12 mouse cellular contexts compared by ENCODE assay signal in the genomic region with DNA sequence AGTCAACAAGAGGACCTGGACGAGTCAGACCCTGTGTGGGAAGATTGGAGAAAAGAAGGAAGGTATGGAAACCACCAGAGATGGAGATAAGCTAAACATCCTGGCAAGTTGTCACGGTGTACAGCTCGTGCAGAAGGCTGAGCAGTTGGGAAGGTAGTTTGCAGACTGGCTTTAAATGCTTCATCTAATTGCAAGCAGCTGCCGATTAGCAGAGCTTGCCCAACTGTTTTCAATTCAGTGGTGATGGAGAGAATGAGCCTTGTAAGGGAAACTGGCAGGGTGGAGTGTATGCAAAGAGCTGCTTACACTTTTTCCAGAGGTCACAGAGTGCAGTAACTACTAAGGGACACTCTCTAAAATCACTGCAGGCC.
DNase-seq lines count a peak whose midpoint lies in the region; ATAC-seq and TF ChIP-seq lines count a peak whose summit lies in the region.
"Had no signal": no experiment of that assay in that cellular context is flagged by ENCODE, and none has a peak within 500 bp of the region (broad histone marks: within the 10 kb centered on the region; RNA-seq: fewer than 3 reads in every experiment).

No protein-coding gene starts in this region.

- H3K9me3 ChIP-seq in midbrain, embryonic 10.5 days (replicated peaks): no peaks in the 10 kb centered on the region
- no peaks in the 10 kb centered on the region for H3K9me3 ChIP-seq in midbrain, embryonic 15.5 days
- no peaks in the 10 kb centered on the region for H3K9me3 ChIP-seq in hindbrain, postnatal 0 days (ENCODE audit: low read length)
- H3K9me3 ChIP-seq in neural tube, embryonic 12.5 days: no peaks in the 10 kb centered on the region
- H3K9me3 ChIP-seq: lung, embryonic 15.5 days had no signal

- no peak overlapping the region for H3K9ac ChIP-seq in midbrain, embryonic 15.5 days
- no peak overlapping the region for H3K9ac ChIP-seq in hindbrain, postnatal 0 days (replicated peaks; ENCODE audit: low read length)
- H3K9ac ChIP-seq in neural tube, embryonic 12.5 days: no peak overlapping the region
- H3K9ac ChIP-seq: lung, embryonic 15.5 days had no signal

- no peaks in the 10 kb centered on the region for H3K27me3 ChIP-seq in midbrain, embryonic 10.5 days (ENCODE audit: low read depth, poor library complexity, severe bottlenecking)
- H3K27me3 ChIP-seq in midbrain, embryonic 15.5 days (replicated peaks): no peaks in the 10 kb centered on the region
- H3K27me3 ChIP-seq in hindbrain, postnatal 0 days (ENCODE audit: insufficient read depth, low read length): no peaks in the 10 kb centered on the region
- no peaks in the 10 kb centered on the region for H3K27me3 ChIP-seq in neural tube, embryonic 12.5 days (replicated peaks)
- H3K27me3 ChIP-seq: lung, embryonic 15.5 days had no signal

- no peak overlapping the region for H3K27ac ChIP-seq in midbrain, embryonic 10.5 days (replicated peaks)
- no peak overlapping the region for H3K27ac ChIP-seq in midbrain, embryonic 15.5 days
- no peak overlapping the region for H3K27ac ChIP-seq in hindbrain, postnatal 0 days
- no peak overlapping the region for H3K27ac ChIP-seq in neural tube, embryonic 12.5 days
- H3K27ac ChIP-seq: heart, adult 2 months; lung, embryonic 15.5 days had no signal

- no peaks in the 10 kb centered on the region for H3K36me3 ChIP-seq in midbrain, embryonic 10.5 days
- no peaks in the 10 kb centered on the region for H3K36me3 ChIP-seq in midbrain, embryonic 15.5 days (replicated peaks)
- no peaks in the 10 kb centered on the region for H3K36me3 ChIP-seq in hindbrain, postnatal 0 days (ENCODE audit: insufficient read depth, low read length)
- no peaks in the 10 kb centered on the region for H3K36me3 ChIP-seq in neural tube, embryonic 12.5 days
- H3K36me3 ChIP-seq: lung, embryonic 15.5 days had no signal

- peak; percentile 16 for DNase-seq in midbrain, embryonic 10.5 days (ENCODE audit: low spot score)
- DNase-seq in embryo, embryonic 11.5 days (ENCODE audit: low read depth, low spot score): peak; percentile 11
- peak; percentile 64 for DNase-seq in hindbrain, postnatal 0 days (ENCODE audit: low spot score)
- DNase-seq in kidney, postnatal 25 days: no peak
- DNase-seq in heart, postnatal 14 days: no peak
- DNase-seq: cerebellum, adult 11 months; heart, adult 2 months; thymus, postnatal 14 days had no signal

- TF ChIP-seq CTCF in hindbrain, postnatal 0 days (IDR thresholded peaks at IDR 0.05; ENCODE audit: low read depth): no peak

- H3K4me3 ChIP-seq in midbrain, embryonic 10.5 days: no peak overlapping the region
- H3K4me3 ChIP-seq in midbrain, embryonic 15.5 days: no peak overlapping the region
- H3K4me3 ChIP-seq in hindbrain, postnatal 0 days (ENCODE audit: low read length): no peak overlapping the region
- H3K4me3 ChIP-seq in neural tube, embryonic 12.5 days: no peak overlapping the region
- H3K4me3 ChIP-seq: heart, adult 2 months; lung, embryonic 15.5 days had no signal

- no peak overlapping the region for H3K4me2 ChIP-seq in midbrain, embryonic 15.5 days
- no peak overlapping the region for H3K4me2 ChIP-seq in hindbrain, postnatal 0 days (ENCODE audit: low read depth, low read length)
- no peak overlapping the region for H3K4me2 ChIP-seq in neural tube, embryonic 12.5 days (replicated peaks)
- H3K4me2 ChIP-seq: lung, embryonic 15.5 days had no signal

- 63% methylated on average over 4 of the region's 4 CpGs for WGBS in midbrain, embryonic 10.5 days
- WGBS in midbrain, embryonic 15.5 days: 70% methylated on average over 4 of the region's 4 CpGs
- WGBS in hindbrain, postnatal 0 days: 52% methylated on average over 4 of the region's 4 CpGs
- 46% methylated on average over 4 of the region's 4 CpGs for WGBS in neural tube, embryonic 12.5 days

- intact Hi-C loops in heart, postnatal 14 days (cut with DNase I): no loop called here

- ATAC-seq in midbrain, embryonic 15.5 days (replicated peaks): no peak
- ATAC-seq in hindbrain, postnatal 0 days: peak; percentile 70; the same call in 1 of the 2 replicates
- ATAC-seq in neural tube, embryonic 12.5 days (ENCODE audit: low FRiP score, low read depth): peak; percentile 33; the same call in 1 of the 2 replicates
- ATAC-seq in erythroid progenitor cell, adult 5-6 weeks (replicated peaks; ENCODE audit: low FRiP score, poor library complexity, severe bottlenecking): no peak

- H3K4me1 ChIP-seq in midbrain, embryonic 10.5 days: peaks cover 3% of the 10 kb centered on the region; the same call in 1 of the 2 replicates
- H3K4me1 ChIP-seq in midbrain, embryonic 15.5 days: no peaks in the 10 kb centered on the region
- H3K4me1 ChIP-seq in hindbrain, postnatal 0 days (ENCODE audit: insufficient read depth, low read length): no peaks in the 10 kb centered on the region
- no peaks in the 10 kb centered on the region for H3K4me1 ChIP-seq in neural tube, embryonic 12.5 days
- H3K4me1 ChIP-seq: lung, embryonic 15.5 days had no signal

Comparison
In these comparisons a context has a peak if more than half of its experiments do, and no peak if none do; other contexts are left out.
1. DNase-seq: peak in midbrain, embryonic 10.5 days (single experiment), embryo, embryonic 11.5 days (single experiment) and hindbrain, postnatal 0 days (single experiment); none in kidney, postnatal 25 days (0 of 2) and heart, postnatal 14 days (0 of 2).
2. ATAC-seq: peak in hindbrain, postnatal 0 days (single experiment) and neural tube, embryonic 12.5 days (single experiment); none in midbrain, embryonic 15.5 days (single experiment) and erythroid progenitor cell, adult 5-6 weeks (single experiment).